Mouse (Mus musculus): ENCODE measurements around the gene Dtx2.

Gene Dtx2

DNA sequence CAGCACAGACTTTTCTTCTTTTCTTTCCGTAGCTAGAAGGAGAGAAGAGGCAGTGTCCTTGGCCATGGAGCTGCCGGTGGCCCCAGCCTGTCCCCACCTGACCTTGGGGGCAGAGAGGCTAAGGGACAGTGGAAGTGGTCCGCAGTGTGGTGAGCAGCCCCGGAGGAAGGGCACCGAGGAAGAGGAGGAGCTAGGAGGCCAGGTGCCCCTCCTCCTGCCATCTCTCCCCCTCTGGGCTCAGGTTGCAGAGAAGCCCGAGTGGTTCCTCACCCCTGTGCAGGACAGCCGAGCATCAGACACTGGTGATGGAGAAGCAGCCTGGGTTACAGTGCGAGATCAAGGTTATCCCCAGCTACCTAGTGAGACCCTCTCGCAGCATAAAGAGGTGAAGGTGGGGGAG, 20.2 kb upstream of the Dtx2 start, which contains the start of gene Ssc4d:
Gene Ssc4d, minus strand, starts transcription at position 167 of the 400 bp plus-strand sequence.
- DNase-seq (ENCODE audit: low read depth, low spot score) = no peak

GRCm38 (mm10) chr5:135975893-135976668, 18.5 kb upstream of the Dtx2 start:
- DNase-seq (ENCODE audit: low read depth, low spot score) = no peak

GRCm38 (mm10) chr5:135979381-135979780, 15.2 kb upstream of the Dtx2 start:
- DNase-seq (ENCODE audit: low read depth, low spot score) = no peak

DNA sequence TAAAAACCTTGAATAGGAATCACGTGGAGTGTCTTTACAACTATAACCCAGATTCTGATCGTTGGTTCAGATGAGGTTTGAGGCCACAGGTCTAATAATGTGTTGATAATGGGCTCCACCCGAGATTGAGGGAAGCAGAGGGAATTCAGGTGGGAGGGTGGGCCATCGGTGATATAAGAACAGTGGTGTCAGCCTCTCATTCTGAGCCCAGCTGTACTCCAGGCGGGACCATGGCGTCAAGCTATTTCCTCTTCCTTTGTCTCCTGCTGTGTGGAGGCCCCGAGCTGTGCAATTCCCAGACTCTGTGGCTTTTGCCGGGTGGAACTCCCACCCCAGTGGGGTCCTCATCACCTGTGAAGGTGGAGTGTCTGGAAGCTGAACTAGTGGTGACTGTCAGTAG, 14.7 kb upstream of the Dtx2 start, which contains the start of gene Zp3:
Gene Zp3, plus strand, starts transcription at position 196 of the 400 bp plus-strand sequence.
- no peak for DNase-seq (ENCODE audit: low read depth, low spot score)

GRCm38 (mm10) chr5:135982398-135982797, 12.2 kb upstream of the Dtx2 start:
- DNase-seq (ENCODE audit: low read depth, low spot score) = peak; percentile 37

- DNase-seq (ENCODE audit: low read depth, low spot score) = no peak
These were observed 10.0 kb upstream of the Dtx2 start for GRCm38 (mm10) chr5:135984546-135985044.

GRCm38 (mm10) chr5:135987248-135987647, 7.4 kb upstream of the Dtx2 start:
- DNase-seq (ENCODE audit: low read depth, low spot score) = peak; percentile 29

GRCm38 (mm10) chr5:135990601-135991000, 4.0 kb upstream of the Dtx2 start:
- no peak for DNase-seq (ENCODE audit: low read depth, low spot score)

GRCm38 (mm10) chr5:135993381-135993965, 1.1 kb upstream of the Dtx2 start:
- DNase-seq (ENCODE audit: low read depth, low spot score) = no peak

- DNase-seq (ENCODE audit: low read depth, low spot score) = no peak
These were observed 270 bp upstream of the Dtx2 start for GRCm38 (mm10) chr5:135994335-135994724.

- no peak for DNase-seq (ENCODE audit: low read depth, low spot score)
These were observed 1.6 kb downstream of the Dtx2 start for GRCm38 (mm10) chr5:135996162-135996561.

DNA sequence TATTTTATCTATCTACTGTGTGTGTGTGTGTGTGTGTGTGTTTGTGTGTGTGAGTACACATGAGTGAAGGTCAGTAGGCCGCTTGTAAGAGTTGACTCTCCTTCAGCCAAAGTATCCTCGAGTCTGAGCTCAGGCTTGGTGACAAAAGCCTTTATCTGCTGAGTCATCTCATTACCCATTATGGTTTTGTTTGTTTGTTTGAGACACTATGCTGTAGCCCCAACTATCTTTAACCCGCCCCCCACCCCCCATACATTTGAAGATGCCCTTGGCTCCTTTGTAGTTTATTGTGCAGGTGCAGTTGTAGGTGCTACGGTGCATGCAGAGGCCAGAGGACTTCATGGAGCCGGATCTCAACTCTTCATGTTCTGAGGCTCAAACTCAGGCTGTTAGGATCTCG, 6.6 kb downstream of the Dtx2 start:
- no peak for DNase-seq (ENCODE audit: low read depth, low spot score)

GRCm38 (mm10) chr5:136002325-136002724, 7.7 kb downstream of the Dtx2 start:
- DNase-seq (ENCODE audit: low read depth, low spot score) = no peak

- no peak for DNase-seq (ENCODE audit: low read depth, low spot score)
These were observed 8.2 kb downstream of the Dtx2 start for GRCm38 (mm10) chr5:136002751-136003151.

- no peak for DNase-seq (ENCODE audit: low read depth, low spot score)
These were observed 9.9 kb downstream of the Dtx2 start for GRCm38 (mm10) chr5:136004537-136004936.

DNA sequence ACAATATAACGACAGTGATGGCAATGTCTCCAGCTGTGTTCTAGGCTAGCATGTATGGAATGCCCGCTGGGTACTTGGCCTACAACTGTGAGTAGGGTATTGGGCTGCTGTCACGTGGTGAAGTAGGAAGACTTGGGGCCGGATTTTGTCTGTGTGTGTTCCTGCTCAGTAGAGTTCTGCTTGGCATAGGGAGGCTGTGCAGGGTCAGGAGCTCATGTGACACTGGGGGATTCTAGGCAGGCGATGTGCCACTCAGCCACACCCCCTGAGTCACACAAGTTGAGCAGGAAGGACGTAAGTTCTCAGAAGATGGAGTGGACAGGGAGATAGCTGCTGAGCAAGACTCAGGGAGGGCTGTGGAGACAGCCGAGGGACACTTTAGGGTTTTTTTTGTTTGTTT, 13.1 kb downstream of the Dtx2 start:
- DNase-seq (ENCODE audit: low read depth, low spot score) = no peak

GRCm38 (mm10) chr5:136014877-136015276, 20.3 kb downstream of the Dtx2 start:
- no peak for DNase-seq (ENCODE audit: low read depth, low spot score)

GRCm38 (mm10) chr5:136015586-136015985, 21.0 kb downstream of the Dtx2 start:
- DNase-seq (ENCODE audit: low read depth, low spot score) = no peak

GRCm38 (mm10) chr5:136016014-136016876, 21.6 kb downstream of the Dtx2 start:
- no peak for DNase-seq (ENCODE audit: low read depth, low spot score)

DNA sequence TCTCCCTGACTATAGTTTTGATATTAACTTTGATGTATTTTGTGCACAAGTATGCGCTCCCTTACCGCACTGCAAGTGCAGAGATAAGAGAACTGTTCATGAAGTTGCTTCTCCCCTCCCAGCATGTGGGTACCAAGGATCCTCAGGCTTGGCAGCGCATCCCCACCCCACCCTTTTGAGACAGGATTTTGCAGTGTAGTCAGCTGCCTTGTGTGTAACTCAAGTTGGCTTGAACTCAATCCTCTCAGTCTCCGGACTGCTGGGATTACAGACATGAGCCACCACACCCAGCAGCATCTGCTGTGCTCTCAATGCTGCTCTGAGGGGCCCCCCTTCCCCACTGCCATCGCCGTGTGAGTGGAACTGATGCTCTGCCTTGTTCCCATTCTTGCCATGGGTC, 22.7 kb downstream of the Dtx2 start:
- DNase-seq (ENCODE audit: low read depth, low spot score) = no peak

- DNase-seq (ENCODE audit: low read depth, low spot score) = no peak
These were observed 24.1 kb downstream of the Dtx2 start for GRCm38 (mm10) chr5:136018726-136019125.

DNA sequence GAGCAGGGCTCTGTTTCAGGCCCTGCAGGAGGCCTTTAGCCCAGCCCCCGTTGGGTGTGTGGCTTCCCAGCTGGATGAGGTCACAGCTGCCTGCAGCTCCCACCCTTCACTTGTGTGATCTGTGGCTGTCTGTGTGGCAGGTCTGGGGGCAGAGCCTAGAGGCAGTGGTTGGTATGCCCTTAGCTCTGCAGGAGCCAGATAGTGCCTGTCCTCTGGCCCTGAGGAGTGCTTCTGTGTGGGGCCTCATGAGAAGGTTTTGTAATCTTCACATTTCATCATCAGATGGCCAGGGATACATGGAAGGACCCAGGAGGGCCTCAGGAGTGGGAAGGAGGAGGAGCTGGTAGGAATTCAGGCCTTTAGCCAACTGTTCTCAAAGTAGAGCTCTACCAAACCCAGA, 25.3 kb downstream of the Dtx2 start:
- no peak for DNase-seq (ENCODE audit: low read depth, low spot score)
